Mouse (Mus musculus): ENCODE measurements around the gene Usp45. TPM values are rescaled to one million over a fixed set of nuclear protein-coding genes. Genes with fewer than 3 reads are reported as not detected.

The Usp45 gene
- total RNA-seq, 2 experiments from 2014 or later: 22.7 to 28.1 TPM

Other genes with a start within 250 kb of the Usp45 start
- gene Prdm13, start 81.2 kb upstream of the Usp45 start, total RNA-seq (2015; ENCODE audit: low replicate concordance): not detected in 2 replicates
- gene Prdm13, start 81.2 kb upstream of the Usp45 start, total RNA-seq (2017; ENCODE audit: low replicate concordance): not detected in 2 replicates
- 17.5 and 28.0 TPM in 2 replicates for gene Ccnc, start 39.5 kb upstream of the Usp45 start, total RNA-seq (2015; ENCODE audit: low replicate concordance)
- gene Ccnc, start 39.5 kb upstream of the Usp45 start, total RNA-seq (2017; ENCODE audit: low replicate concordance): 19.7 and 23.0 TPM in 2 replicates
- gene Tstd3, start 56 bp downstream of the Usp45 start, total RNA-seq (2015; ENCODE audit: low replicate concordance): 7.3 and 12.9 TPM in 2 replicates
- 4.9 and 7.5 TPM in 2 replicates for gene Tstd3, start 56 bp downstream of the Usp45 start, total RNA-seq (2017; ENCODE audit: low replicate concordance)
- 228 and 240 TPM in 2 replicates for gene Pnisr, start 80.4 kb downstream of the Usp45 start, total RNA-seq (2015; ENCODE audit: low replicate concordance)
- gene Pnisr, start 80.4 kb downstream of the Usp45 start, total RNA-seq (2017; ENCODE audit: low replicate concordance): 168 and 259 TPM in 2 replicates
- gene Coq3, start 112.5 kb downstream of the Usp45 start, total RNA-seq (2015; ENCODE audit: low replicate concordance): 0.84 and 2.1 TPM in 2 replicates
- 2.6 and 3.5 TPM in 2 replicates for gene Coq3, start 112.5 kb downstream of the Usp45 start, total RNA-seq (2017; ENCODE audit: low replicate concordance)
- not detected in 2 replicates for gene Faxc, start 164.2 kb downstream of the Usp45 start, total RNA-seq (2015; ENCODE audit: low replicate concordance)
- gene Faxc, start 164.2 kb downstream of the Usp45 start, total RNA-seq (2017; ENCODE audit: low replicate concordance): 0.28 TPM in 1 of 2 replicates, not detected in the other

All from erythroblast, adult 5-6 weeks (primary cell).